Mouse (Mus musculus) heart, adult 11 months (tissue): ENCODE measurements at regions not wholly inside any gene's neighbourhood (a gene's known extent, or its start where the extent isn't known, plus 50 kb on each side); places are given as distances from the start of the nearest gene placed in this dataset.

Experiments
- DNase-seq: peaks from one replicate; pipeline ENCODE4 v3.0.0; 2022

GRCm38 (mm10) chr16:74984207-74984606 lies 572.6 kb upstream of the Robo2 start:
- DNase-seq, result no peak

- DNase-seq, result no peak
Observed at GRCm38 (mm10) chr16:74966099-74966498, 554.5 kb upstream of the Robo2 start.

- no peak for DNase-seq
Observed at GRCm38 (mm10) chr16:74929739-74930138, 518.1 kb upstream of the Robo2 start.

GRCm38 (mm10) chr16:74900835-74901234 lies 489.2 kb upstream of the Robo2 start:
- peak; percentile 61 for DNase-seq

- peak; percentile 50 for DNase-seq
Observed at GRCm38 (mm10) chr16:74887724-74888123, 476.1 kb upstream of the Robo2 start.

- no peak for DNase-seq
Observed at GRCm38 (mm10) chr16:74878603-74879002, 467.0 kb upstream of the Robo2 start.

GRCm38 (mm10) chr16:74873756-74874155 lies 462.1 kb upstream of the Robo2 start:
- no peak for DNase-seq

GRCm38 (mm10) chr16:74857752-74858151 lies 446.1 kb upstream of the Robo2 start:
- no peak for DNase-seq

- no peak for DNase-seq
Observed at GRCm38 (mm10) chr16:74840006-74840405, 428.4 kb upstream of the Robo2 start.

GRCm38 (mm10) chr16:74814386-74814785 lies 402.8 kb upstream of the Robo2 start:
- no peak for DNase-seq

- no peak for DNase-seq
Observed at GRCm38 (mm10) chr16:74809154-74809825, 397.7 kb upstream of the Robo2 start.

- DNase-seq, result no peak
Observed at GRCm38 (mm10) chr16:74806775-74807174, 395.1 kb upstream of the Robo2 start.

GRCm38 (mm10) chr16:74801296-74801695 lies 389.7 kb upstream of the Robo2 start:
- DNase-seq, result no peak

GRCm38 (mm10) chr16:74796303-74796653 lies 384.7 kb upstream of the Robo2 start:
- no peak for DNase-seq

- DNase-seq, result no peak
Observed at GRCm38 (mm10) chr16:74795360-74796302, 384.0 kb upstream of the Robo2 start.

- no peak for DNase-seq
Observed at GRCm38 (mm10) chr16:74785365-74786119, 373.9 kb upstream of the Robo2 start.

- no peak for DNase-seq
Observed at GRCm38 (mm10) chr16:74780388-74780787, 368.8 kb upstream of the Robo2 start.

GRCm38 (mm10) chr16:74768264-74768663 lies 356.6 kb upstream of the Robo2 start:
- no peak for DNase-seq

- no peak for DNase-seq
Observed at GRCm38 (mm10) chr16:74756720-74757345, 345.2 kb upstream of the Robo2 start.

GRCm38 (mm10) chr16:74750900-74751299 lies 339.3 kb upstream of the Robo2 start:
- DNase-seq, result no peak

GRCm38 (mm10) chr16:74749006-74749405 lies 337.4 kb upstream of the Robo2 start:
- DNase-seq, result no peak

- DNase-seq, result no peak
Observed at GRCm38 (mm10) chr16:74743512-74743911, 331.9 kb upstream of the Robo2 start.
